ENCODE assay signal across 9 mouse cellular contexts in genomic region chr5:108368851-108369621, GRCm38 (mm10). TPM values are rescaled to one million over a fixed set of nuclear protein-coding genes. Genes with fewer than 3 reads are reported as not detected.
A peak's percentile ranks its signal among the peaks of the same experiment; 100 is the strongest.
DNase-seq lines count a peak whose midpoint lies in the region; ATAC-seq and TF ChIP-seq lines count a peak whose summit lies in the region.
"Had no signal": no experiment of that assay in that cellular context is flagged by ENCODE, and none has a peak within 500 bp of the region (broad histone marks: within the 10 kb centered on the region; RNA-seq: fewer than 3 reads in every experiment).

No protein-coding gene starts in this region.

- peak; percentile 72 for DNase-seq in ZHBTc4 (ENCODE audit: low read depth, low spot score)
- DNase-seq in cerebellum, adult 2 months = peak; percentile 76 to 78
- DNase-seq in hindbrain, embryonic 14.5 days (ENCODE audit: low spot score) = peak; percentile 45
- DNase-seq in left cerebral cortex, adult 18-20 months (ENCODE audit: low spot score in 2 of 2) = peak; percentile 92 to 96
- DNase-seq in lung, postnatal 25 days (ENCODE audit: low spot score) = peak; percentile 5
- peak; percentile 95 for DNase-seq in right cerebral cortex, adult 18-20 months
- no peak for DNase-seq in spleen, adult 18-20 months

- H3K27ac ChIP-seq in cerebellum, adult 2 months (ENCODE audit: insufficient read depth, low read length) = peak overlapping the region; percentile 28; the same call in 1 of the 2 replicates
- H3K27ac ChIP-seq in hindbrain, embryonic 14.5 days = no peak overlapping the region

- no peaks in the 10 kb centered on the region for H3K9me3 ChIP-seq in hindbrain, embryonic 14.5 days (ENCODE audit: control insufficient read depth, low read length)

- peak overlapping the region; percentile 9; the same call in 1 of the 2 replicates for H3K9ac ChIP-seq in hindbrain, embryonic 14.5 days

- peaks cover 7% of the 10 kb centered on the region; the same call in 1 of the 2 replicates for H3K4me1 ChIP-seq in cerebellum, adult 2 months (ENCODE audit: control insufficient read depth, insufficient read depth, low read length)
- H3K4me1 ChIP-seq in hindbrain, embryonic 14.5 days (replicated peaks; ENCODE audit: control insufficient read depth, insufficient read depth, low read length) = peaks cover 24% of the 10 kb centered on the region

- peak; percentile 53 for ATAC-seq in frontal cortex, adult (ENCODE audit: low TSS enrichment)
- ATAC-seq in hindbrain, embryonic 14.5 days (ENCODE audit: low FRiP score) = peak; percentile 47; the same call in 1 of the 2 replicates

- H3K27me3 ChIP-seq in cerebellum, adult 2 months (ENCODE audit: control insufficient read depth, insufficient read depth, low read length) = no peaks in the 10 kb centered on the region
- H3K27me3 ChIP-seq in hindbrain, embryonic 14.5 days (ENCODE audit: control insufficient read depth, insufficient read depth, low read length) = peaks cover 93% of the 10 kb centered on the region

- no peak for TF ChIP-seq CTCF in cerebellum, adult 2 months (IDR thresholded peaks at IDR 0.05; ENCODE audit: borderline replicate concordance, insufficient read depth, low read depth, low read length)

- TF ChIP-seq POLR2A in cerebellum, adult 2 months (IDR thresholded peaks at IDR 0.05; ENCODE audit: borderline replicate concordance, insufficient read depth, low read length) = no peak

- no peaks in the 10 kb centered on the region for H3K36me3 ChIP-seq in hindbrain, embryonic 14.5 days (replicated peaks; ENCODE audit: control insufficient read depth, insufficient read depth)

- peak overlapping the region; percentile 90 for H3K4me2 ChIP-seq in hindbrain, embryonic 14.5 days (replicated peaks)

- under 1% methylated on average over 49 of the region's 49 CpGs for WGBS in cerebellum, adult 2 months
- under 1% methylated on average over 49 of the region's 49 CpGs for WGBS in hindbrain, embryonic 14.5 days

- H3K4me3 ChIP-seq in cerebellum, adult 2 months (replicated peaks; ENCODE audit: insufficient read depth, low read depth, low read length) = peak overlapping the region; percentile 83
- H3K4me3 ChIP-seq in hindbrain, embryonic 14.5 days (replicated peaks; ENCODE audit: low read length) = peak overlapping the region; percentile 62

RNA-seq across cellular contexts. Expression of gene Gm42517, which starts 1.3 kb away (rescaled TPM):
- polyA plus RNA-seq in cerebellum, adult 2 months (2012; rRNA removed) = 12.5 and 13.9 TPM in 2 replicates
- polyA plus RNA-seq in hindbrain, embryonic 14.5 days (2014; fragmentation: Nextera tagmentation; extraction: Ambion mirVana) = 4.3 and 6.1 TPM in 2 replicates
- 10 to 100 TPM; 56.6 to 62.8 TPM for total RNA-seq in left cerebral cortex, adult 18-20 months (2021)

RNA-seq across cellular contexts. Expression of gene Pde6b, which starts 19.2 kb away (rescaled TPM):
- 0.33 and 0.38 TPM in 2 replicates for polyA plus RNA-seq in cerebellum, adult 2 months (2012; rRNA removed)
- polyA plus RNA-seq in hindbrain, embryonic 14.5 days (2014; fragmentation: Nextera tagmentation; extraction: Ambion mirVana) = 0.28 TPM in 1 of 2 replicates, not detected in the other
- under 1 TPM; 0.42 to 0.66 TPM for total RNA-seq in left cerebral cortex, adult 18-20 months (2021)
- total RNA-seq: gastrocnemius, postnatal 4 days had no signal

RNA-seq across cellular contexts. Expression of gene Pigg, which starts 56.6 kb away (rescaled TPM):
- 8.9 and 9.3 TPM in 2 replicates for polyA plus RNA-seq in cerebellum, adult 2 months (2012; rRNA removed)
- polyA plus RNA-seq in hindbrain, embryonic 14.5 days (2014; fragmentation: Nextera tagmentation; extraction: Ambion mirVana) = 2.3 and 2.9 TPM in 2 replicates
- 10 to 100 TPM; 12.4 to 13.0 TPM for total RNA-seq in left cerebral cortex, adult 18-20 months (2021)

Comparison
In these comparisons a context has a peak if more than half of its experiments do, and no peak if none do; other contexts are left out.
1. DNase-seq: peak in ZHBTc4 (single experiment), cerebellum, adult 2 months (2 of 2), hindbrain, embryonic 14.5 days (single experiment), left cerebral cortex, adult 18-20 months (2 of 2), lung, postnatal 25 days (single experiment) and right cerebral cortex, adult 18-20 months (single experiment); none in spleen, adult 18-20 months (0 of 2).